Mouse (Mus musculus) embryonic fibroblast, embryonic 13.5 days (primary cell): Measurements from ENCODE around the gene Gm10273.

Source experiments
- CTCF ChIP-seq: IDR thresholded peaks from 2 replicates; pipeline ENCODE4 v1.5.1; 2011; ENCODE audit warnings: mild to moderate bottlenecking, control low read depth, low read length, moderate library complexity, borderline replicate concordance; ENCODE audit not compliant: insufficient read depth
- POLR2A ChIP-seq: IDR thresholded peaks from 2 replicates; pipeline ENCODE4 v1.6.1; 2011; ENCODE audit warnings: low read depth, mild to moderate bottlenecking, control low read depth, low read length, moderate library complexity

GRCm38 (mm10) chr10:59386951-59387350, 8.5 kb upstream of the Gm10273 start:
- no peak for TF ChIP-seq POLR2A
- TF ChIP-seq CTCF, result no peak
